Mouse (Mus musculus): Measurements from ENCODE around the gene Sap18. TPM values are rescaled to one million over a fixed set of nuclear protein-coding genes. Genes with fewer than 3 reads are reported as not detected.
"Not testable (repeated sequence)": the region's sequence is repeated elsewhere in the genome, so short reads cannot be mapped to it uniquely, and the experiment has no call there.

Gene Sap18
- total RNA-seq, 2 experiments from 2014 or later, result 71.5 to 74.0 TPM

- DNase-seq, result peak; percentile 94 to 97
These were observed 28.1 kb downstream of the Sap18 start, which contains the start of the genes Ska3 and Mrpl57 for GRCm38 (mm10) chr14:57825788-57826751. Ska3 (minus strand) TSS chr14:57826185. Mrpl57 (plus strand) TSS chr14:57826234.

GRCm38 (mm10) chr14:57827284-57827683, 29.3 kb downstream of the Sap18 start:
- no peak for DNase-seq

GRCm38 (mm10) chr14:57833526-57833925, 35.5 kb downstream of the Sap18 start:
- DNase-seq, result no peak

- no peak for DNase-seq
These were observed 37.2 kb downstream of the Sap18 start for GRCm38 (mm10) chr14:57835157-57835556.

DNA sequence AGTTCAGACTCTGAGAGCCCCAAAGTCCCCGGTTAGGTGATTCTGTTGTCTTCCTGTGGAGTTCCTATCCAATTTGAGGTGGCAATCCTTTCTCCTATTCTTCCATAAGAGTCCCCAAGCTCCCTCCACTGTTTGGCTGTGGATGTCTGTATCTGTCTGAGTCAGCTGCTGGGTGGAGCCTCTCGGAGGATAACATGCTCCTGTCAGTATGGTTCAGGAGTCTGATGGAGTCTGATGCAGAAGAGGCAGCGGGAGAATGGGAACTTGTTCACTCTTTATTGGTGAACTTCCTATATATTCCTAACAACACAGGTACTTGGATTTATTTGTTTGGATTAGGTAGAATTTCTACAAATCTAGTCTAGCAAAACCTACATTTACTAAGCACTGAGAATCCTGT, 46.6 kb downstream of the Sap18 start:
- DNase-seq, result no peak

DNA sequence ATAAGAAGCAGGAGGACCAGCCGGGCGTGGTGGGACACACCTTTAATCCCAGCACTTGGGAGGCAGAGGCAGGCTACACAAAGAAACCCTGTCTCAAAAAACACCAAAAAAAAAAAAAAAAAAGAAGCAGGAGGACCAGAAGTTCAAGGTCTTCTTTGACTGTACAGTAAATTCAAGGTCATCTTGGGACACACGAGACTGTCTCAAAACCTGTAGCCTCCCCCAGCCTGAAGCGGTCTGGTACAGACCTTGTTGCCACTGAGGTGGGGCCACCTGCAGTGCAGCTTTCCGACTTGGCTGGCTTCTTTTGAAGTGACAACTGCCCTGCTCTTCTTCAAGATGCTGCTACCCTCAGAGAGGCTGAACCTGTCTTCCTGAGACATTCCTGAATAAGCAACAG, 50.1 kb downstream of the Sap18 start:
- DNase-seq, result not testable (repeated sequence)

GRCm38 (mm10) chr14:57848646-57849045, 50.7 kb downstream of the Sap18 start:
- no peak for DNase-seq

DNA sequence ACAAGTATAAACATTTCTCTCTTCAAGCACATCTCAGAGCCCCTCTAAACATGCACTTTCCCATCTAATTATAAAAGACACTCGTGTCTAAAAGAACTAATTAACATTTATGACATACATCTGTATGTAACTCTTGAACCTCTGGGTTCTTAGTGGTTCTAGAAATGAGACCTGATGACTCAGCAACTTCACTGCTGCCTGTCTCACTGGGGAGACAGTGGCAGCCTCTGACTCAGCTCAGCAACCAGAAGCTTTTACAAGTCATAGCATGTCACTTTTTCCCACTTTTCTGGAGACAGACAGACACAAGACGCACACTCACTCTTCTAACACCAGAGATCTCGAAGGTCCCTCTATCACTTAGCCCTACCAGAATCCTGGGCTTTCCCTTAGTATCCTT, 52.4 kb downstream of the Sap18 start:
- no peak for DNase-seq

GRCm38 (mm10) chr14:57852961-57853360, 55.0 kb downstream of the Sap18 start:
- DNase-seq, result no peak

- not testable (repeated sequence) for DNase-seq
These were observed 58.1 kb downstream of the Sap18 start for GRCm38 (mm10) chr14:57856037-57856436.

Small RNA genes lying within 50 kb of the gene (microRNA-seq; reads per million reads assigned to microRNA genes)
- gene Mir3077, result 0.38 to 0.54 reads per million in 2 experiments

Other genes starting within 250 kb of the Sap18 start
- 10 to 100 TPM; 36.6 to 38.3 TPM for gene Eef1akmt1, start 226.6 kb upstream of the Sap18 start, total RNA-seq (2021)
- gene Xpo4, start 132.8 kb upstream of the Sap18 start, total RNA-seq (2021), result 10 to 100 TPM; 11.3 to 11.6 TPM
- 1 to 10 TPM in 1 of 2 experiments, not detected in 1; 4.0 TPM for gene Gm49361, start 52.1 kb upstream of the Sap18 start, total RNA-seq (2021)
- 10 to 100 TPM; 30.7 to 31.1 TPM for gene Lats2, start 39.8 kb upstream of the Sap18 start, total RNA-seq (2021)
- gene Ska3, start 28.0 kb downstream of the Sap18 start, total RNA-seq (2021), result under 1 TPM in 1 of 2 experiments, not detected in 1; 0.22 TPM
- 10 to 100 TPM; 70.8 to 77.3 TPM for gene Mrpl57, start 28.1 kb downstream of the Sap18 start, total RNA-seq (2021)
- 1 to 10 TPM; 5.8 to 8.0 TPM for gene Zdhhc20, start 92.1 kb downstream of the Sap18 start, total RNA-seq (2021)
- gene Micu2, start 201.1 kb downstream of the Sap18 start, total RNA-seq (2021), result 10 to 100 TPM; 77.3 to 83.5 TPM